ENCODE assay signal across 23 mouse cellular contexts in the genomic region with DNA sequence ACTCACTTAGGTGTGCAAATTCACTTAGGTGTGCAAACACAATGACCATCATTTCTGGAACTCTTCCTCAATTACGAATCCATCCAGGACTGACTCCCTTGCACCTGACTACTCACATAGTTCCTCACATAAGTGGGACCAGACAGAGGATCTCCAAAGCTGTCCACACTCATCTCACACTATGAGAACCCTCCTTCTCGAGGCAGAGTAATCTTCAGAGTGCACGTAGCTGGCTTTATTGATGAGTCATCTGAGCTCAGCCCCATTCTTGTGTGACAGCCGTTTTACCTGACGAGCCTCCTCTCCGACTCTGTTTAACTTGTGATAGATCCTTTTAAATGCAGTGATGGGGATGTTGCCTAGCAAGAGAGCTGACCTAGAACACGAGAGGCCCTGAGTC. TPM values are rescaled to one million over a fixed set of nuclear protein-coding genes. Genes with fewer than 3 reads are reported as not detected.
DNase-seq lines count a peak whose midpoint lies in the region; ATAC-seq and TF ChIP-seq lines count a peak whose summit lies in the region.
"Had no signal": no experiment of that assay in that cellular context is flagged by ENCODE, and none has a peak within 500 bp of the region (broad histone marks: within the 10 kb centered on the region; RNA-seq: fewer than 3 reads in every experiment).

No protein-coding gene starts in this region.

- 0 out of 2 replicates have a peak, but pooled peaks have one; percentile 23 for ATAC-seq in liver, embryonic 13.5 days (ENCODE audit: low read depth)
- no peak for ATAC-seq in liver, embryonic 11.5 days (replicated peaks; ENCODE audit: low FRiP score)
- ATAC-seq in G1E (ENCODE audit: extremely low read depth, insufficient number of reproducible peaks, low FRiP score, poor library complexity, severe bottlenecking) = no peak
- ATAC-seq in megakaryocyte-erythroid progenitor cell, adult 5-6 weeks (replicated peaks; ENCODE audit: low FRiP score, low TSS enrichment, poor library complexity, severe bottlenecking) = 0 out of 2 replicates have a peak, but pooled peaks have one; percentile 55
- ATAC-seq: forebrain, embryonic 14.5 days; forebrain, embryonic 16.5 days had no signal

- TF ChIP-seq CTCF in G1E (IDR thresholded peaks at IDR 0.05; ENCODE audit: low read depth, low read length) = no peak

- no peaks in the 10 kb centered on the region for H3K36me3 ChIP-seq in liver, embryonic 13.5 days
- H3K36me3 ChIP-seq in liver, embryonic 11.5 days (ENCODE audit: control insufficient read depth, insufficient read depth, low read length) = no peaks in the 10 kb centered on the region
- no peaks in the 10 kb centered on the region for H3K36me3 ChIP-seq in G1E (replicated peaks)
- H3K36me3 ChIP-seq in heart, embryonic 10.5 days = peaks cover 4% of the 10 kb centered on the region; the same call in 1 of the 2 replicates
- H3K36me3 ChIP-seq: embryonic facial prominence, embryonic 13.5 days; embryonic facial prominence, embryonic 15.5 days had no signal

- H3K4me1 ChIP-seq in liver, embryonic 13.5 days (replicated peaks) = peaks cover 16% of the 10 kb centered on the region; the same call in 1 of the 2 replicates
- no peaks in the 10 kb centered on the region; the same call in 1 of the 2 replicates for H3K4me1 ChIP-seq in liver, embryonic 11.5 days (replicated peaks; ENCODE audit: control insufficient read depth, insufficient read depth, low read length)
- H3K4me1 ChIP-seq in G1E (ENCODE audit: insufficient read depth, low read depth, low read length) = peaks cover 6% of the 10 kb centered on the region; the same call in 1 of the 2 replicates
- peaks cover 44% of the 10 kb centered on the region for H3K4me1 ChIP-seq in heart, embryonic 10.5 days

- DNase-seq in liver, embryonic 13.5 days = no peak
- no peak for DNase-seq in liver, embryonic 11.5 days (ENCODE audit: low spot score)
- DNase-seq in G1E (ENCODE audit: low spot score) = peak; percentile 4
- no peak for DNase-seq in right cerebral cortex, postnatal 14 days
- no peak for DNase-seq in heart, embryonic 10.5 days (ENCODE audit: low spot score)
- DNase-seq: adrenal gland, adult 2 months; adrenal gland, postnatal 10 days; adrenal gland, postnatal 25 days; cerebellum, adult 11 months; cerebellum, adult 18-20 months; cerebellum, adult 8-10 months; cerebellum, adult 9-11 months; cerebellum, postnatal 14 days; cerebellum, postnatal 36 days; embryo, embryonic 11 days had no signal

- H3K9me3 ChIP-seq in liver, embryonic 13.5 days (replicated peaks) = no peaks in the 10 kb centered on the region
- H3K9me3 ChIP-seq in liver, embryonic 11.5 days (ENCODE audit: control insufficient read depth, low read length) = no peaks in the 10 kb centered on the region
- H3K9me3 ChIP-seq in G1E (replicated peaks) = peaks cover 50% of the 10 kb centered on the region
- H3K9me3 ChIP-seq in heart, embryonic 10.5 days = no peaks in the 10 kb centered on the region
- H3K9me3 ChIP-seq: embryonic facial prominence, embryonic 13.5 days; embryonic facial prominence, embryonic 15.5 days; forebrain, embryonic 12.5 days had no signal

- H3K4me3 ChIP-seq in liver, embryonic 13.5 days (replicated peaks) = no peak overlapping the region
- no peak overlapping the region for H3K4me3 ChIP-seq in liver, embryonic 11.5 days (ENCODE audit: low read depth, low read length)
- no peak overlapping the region for H3K4me3 ChIP-seq in G1E (ENCODE audit: low read depth, low read length)
- H3K4me3 ChIP-seq in heart, embryonic 10.5 days = no peak overlapping the region
- H3K4me3 ChIP-seq: embryonic facial prominence, embryonic 13.5 days; embryonic facial prominence, embryonic 15.5 days; erythroblast, embryonic 14.5 days; forebrain, embryonic 10.5 days; forebrain, embryonic 12.5 days had no signal

- H3K9ac ChIP-seq in liver, embryonic 13.5 days = no peak overlapping the region
- H3K9ac ChIP-seq in liver, embryonic 11.5 days (ENCODE audit: low read depth, low read length) = no peak overlapping the region
- H3K9ac ChIP-seq: embryonic facial prominence, embryonic 13.5 days; embryonic facial prominence, embryonic 15.5 days; forebrain, embryonic 12.5 days had no signal

- no peak overlapping the region for H3K4me2 ChIP-seq in liver, embryonic 13.5 days
- H3K4me2 ChIP-seq in liver, embryonic 11.5 days = no peak overlapping the region
- H3K4me2 ChIP-seq: embryonic facial prominence, embryonic 13.5 days; embryonic facial prominence, embryonic 15.5 days; forebrain, embryonic 12.5 days had no signal

- no peak overlapping the region for H3K27ac ChIP-seq in liver, embryonic 13.5 days
- H3K27ac ChIP-seq in liver, embryonic 11.5 days (ENCODE audit: low read depth, low read length) = no peak overlapping the region
- H3K27ac ChIP-seq in heart, embryonic 10.5 days = no peak overlapping the region
- H3K27ac ChIP-seq: embryonic facial prominence, embryonic 13.5 days; embryonic facial prominence, embryonic 15.5 days; forebrain, embryonic 10.5 days; forebrain, embryonic 12.5 days had no signal

- WGBS in liver, embryonic 13.5 days (ENCODE audit: insufficient replicate concordance) = 26% methylated on average over 7 of the region's 7 CpGs
- 49% methylated on average over 7 of the region's 7 CpGs for WGBS in liver, embryonic 11.5 days
- 49% methylated on average over 7 of the region's 7 CpGs for WGBS in heart, embryonic 10.5 days

- no peaks in the 10 kb centered on the region for H3K27me3 ChIP-seq in liver, embryonic 13.5 days
- no peaks in the 10 kb centered on the region for H3K27me3 ChIP-seq in liver, embryonic 11.5 days (replicated peaks; ENCODE audit: control insufficient read depth, insufficient read depth, low read length)
- peaks cover 2% of the 10 kb centered on the region; the same call in 1 of the 2 replicates for H3K27me3 ChIP-seq in G1E (ENCODE audit: insufficient read depth, low read length)
- no peaks in the 10 kb centered on the region for H3K27me3 ChIP-seq in heart, embryonic 10.5 days (ENCODE audit: insufficient read depth, poor library complexity, severe bottlenecking)
- H3K27me3 ChIP-seq: embryonic facial prominence, embryonic 13.5 days; embryonic facial prominence, embryonic 15.5 days; forebrain, embryonic 12.5 days had no signal

RNA-seq across cellular contexts. Expression of a gene that starts 41.0 kb away (rescaled TPM):
- 4.8 and 5.5 TPM in 2 replicates for polyA plus RNA-seq in liver, embryonic 13.5 days (2015; fragmentation: Nextera tagmentation; extraction: Ambion mirVana)
- 10.7 and 17.2 TPM in 2 replicates for polyA plus RNA-seq in liver, embryonic 11.5 days (2014; fragmentation: Nextera tagmentation; extraction: Ambion mirVana)
- total RNA-seq in G1E (2014; fragmentation: Nextera tagmentation) (1.4 and 1.8 TPM in 2 replicates), G1E (2017) (4.9 and 5.3 TPM in 2 replicates)
- polyA plus RNA-seq in G1E (2012) = 2.9 and 3.0 TPM in 2 replicates
- total RNA-seq in megakaryocyte-erythroid progenitor cell, adult 5-6 weeks (2014; fragmentation: Nextera tagmentation) = 8.3 and 23.6 TPM in 2 replicates
- total RNA-seq in megakaryocyte-erythroid progenitor cell, adult 5-6 weeks (2017) = 11.6 and 14.2 TPM in 2 replicates
- 13.3 and 16.4 TPM in 2 replicates for polyA plus RNA-seq in heart, embryonic 10.5 days (2016; fragmentation: Nextera tagmentation; extraction: Ambion mirVana)

Comparison
In these comparisons a context has a peak if more than half of its experiments do, and no peak if none do; other contexts are left out.
1. ATAC-seq: peak in liver, embryonic 13.5 days (single experiment) and megakaryocyte-erythroid progenitor cell, adult 5-6 weeks (single experiment); none in liver, embryonic 11.5 days (single experiment) and G1E (single experiment).